Mouse (Mus musculus): ENCODE data around the gene Pld6.
A peak's percentile ranks its signal among the peaks of the same experiment; 100 is the strongest.

Pld6 gene

DNA sequence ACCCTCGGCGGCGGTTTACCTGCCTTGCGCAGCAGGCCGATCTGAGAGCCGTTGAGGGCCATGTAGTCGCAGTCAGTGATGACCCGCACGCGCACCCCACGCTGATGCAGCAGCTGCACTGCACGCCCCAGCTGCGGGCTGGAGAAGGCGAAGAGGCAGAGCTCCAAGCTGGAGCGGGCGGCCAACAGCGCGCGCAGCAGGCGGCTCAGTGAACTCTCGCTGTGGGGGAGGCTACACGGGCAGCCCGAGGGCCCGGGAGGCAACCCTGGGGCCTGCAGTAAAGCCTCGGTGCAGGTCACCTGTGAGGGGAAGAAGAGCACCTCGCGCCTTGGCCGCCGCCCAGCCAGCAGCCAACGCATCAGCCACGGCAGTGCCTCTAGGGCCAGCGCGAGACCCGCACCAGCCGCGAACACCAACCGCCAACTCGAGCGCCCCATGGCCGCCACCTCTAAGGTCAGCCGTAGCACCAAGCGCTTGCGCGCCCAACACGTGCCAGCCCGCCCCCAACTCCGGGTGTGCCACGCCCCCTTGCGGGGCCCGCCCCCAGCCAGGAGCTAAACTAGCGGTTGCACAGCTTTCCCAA is at the start of gene Pld6:
Gene Pld6, minus strand, starts transcription at position 447 of the 583 bp plus-strand sequence.
- peak; percentile 79 for DNase-seq (ENCODE audit: low read depth, low spot score)

DNA sequence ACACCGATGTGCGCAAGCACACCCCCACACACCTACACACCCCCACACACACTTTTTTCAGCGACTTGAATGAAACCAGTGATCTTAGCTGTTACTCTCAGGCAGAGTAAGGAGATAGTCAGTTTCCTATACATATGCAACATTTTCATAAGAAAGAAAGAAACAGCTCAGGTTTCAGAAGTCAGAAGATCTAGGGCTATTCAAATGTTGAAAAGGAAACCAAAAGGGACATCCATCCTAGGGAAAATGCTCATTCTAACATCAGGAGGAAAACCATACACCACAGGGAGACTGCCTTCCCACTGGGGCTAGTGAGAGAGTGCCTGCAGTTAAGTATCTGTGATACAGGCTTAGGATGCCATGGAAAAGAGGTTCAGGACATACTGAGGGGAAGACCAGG is 34.2 kb upstream of the Pld6 start:
- no peak for DNase-seq (ENCODE audit: low read depth, low spot score)

- DNase-seq (ENCODE audit: low read depth, low spot score), result no peak
Observed at GRCm38 (mm10) chr11:59817916-59818315, 30.5 kb upstream of the Pld6 start.

- DNase-seq (ENCODE audit: low read depth, low spot score), result no peak
Observed at GRCm38 (mm10) chr11:59815482-59816065, 28.1 kb upstream of the Pld6 start.

DNA sequence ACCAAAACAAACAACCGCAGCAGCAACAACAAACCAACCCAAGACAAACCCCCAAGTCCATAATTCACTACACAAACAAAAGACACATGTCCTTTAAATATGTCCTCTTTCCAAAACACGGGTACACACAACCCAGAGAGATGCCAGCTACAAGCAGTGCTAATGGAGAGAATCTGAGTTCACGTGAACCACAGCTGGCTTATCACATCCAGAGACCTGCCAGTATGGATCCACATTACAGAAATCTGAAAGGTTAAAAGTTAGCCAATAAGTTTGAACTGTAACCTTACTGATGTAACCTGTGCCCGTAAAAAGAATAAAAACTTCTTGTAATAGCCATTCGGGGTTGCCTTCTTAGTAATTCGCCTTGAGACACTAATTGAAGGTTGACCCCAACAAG is 27.5 kb upstream of the Pld6 start:
- DNase-seq (ENCODE audit: low read depth, low spot score), result no peak

- peak; percentile 53 for DNase-seq (ENCODE audit: low read depth, low spot score)
Observed at GRCm38 (mm10) chr11:59814311-59814710, 26.9 kb upstream of the Pld6 start.

DNA sequence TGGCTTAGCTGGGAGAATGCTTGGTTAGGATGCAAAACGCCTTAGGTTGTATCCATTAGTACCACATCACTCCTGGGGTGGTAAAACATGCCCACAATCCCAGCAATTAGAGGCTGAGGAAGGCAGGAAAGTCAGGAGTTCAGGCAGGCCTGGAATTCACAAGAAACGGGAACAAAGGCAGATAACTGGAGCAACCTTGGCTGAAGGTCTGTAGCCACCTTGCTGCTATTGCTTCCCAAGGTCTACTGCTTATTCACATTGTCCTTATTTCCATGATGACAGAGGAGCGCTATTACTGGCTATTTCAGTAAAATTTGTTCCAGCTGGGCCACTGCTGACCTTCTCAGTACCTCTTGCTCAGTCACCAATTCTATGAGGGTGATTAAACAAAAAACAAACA is 25.8 kb upstream of the Pld6 start:
- no peak for DNase-seq (ENCODE audit: low read depth, low spot score)

- DNase-seq (ENCODE audit: low read depth, low spot score), result no peak
Observed at GRCm38 (mm10) chr11:59811211-59811610, 23.8 kb upstream of the Pld6 start.

DNA sequence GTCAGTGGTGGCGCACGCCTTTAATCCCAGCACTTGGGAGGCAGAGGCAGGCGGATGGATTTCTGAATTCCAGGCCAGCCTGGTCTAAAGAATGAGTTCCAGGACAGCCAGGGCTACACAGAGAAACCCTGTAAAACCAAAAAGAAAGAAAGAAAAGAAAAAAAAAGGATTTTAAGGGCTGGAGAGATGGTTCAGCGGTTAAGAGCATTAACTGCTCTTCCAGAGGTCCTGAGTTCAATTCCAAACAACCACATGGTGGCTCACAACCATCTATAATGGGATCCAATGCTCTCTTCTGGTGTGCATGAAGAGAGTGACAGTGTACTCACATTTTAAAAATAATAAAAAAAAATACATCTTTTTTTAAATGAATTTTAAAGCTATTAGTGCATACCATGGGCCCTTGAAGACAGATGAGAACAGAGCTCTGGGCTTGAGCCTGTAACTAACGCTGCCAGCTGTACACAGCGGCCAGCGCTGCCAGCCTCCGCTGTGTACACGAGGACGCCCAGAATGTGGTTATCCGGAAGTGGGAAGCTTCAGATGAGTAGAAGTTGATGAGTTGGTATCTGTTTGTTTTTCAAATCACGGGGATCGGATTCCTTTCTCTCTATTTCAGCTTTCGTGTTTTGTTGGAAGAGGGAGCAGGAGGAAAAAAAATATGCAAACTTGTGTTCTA is 23.2 kb upstream of the Pld6 start:
- no peak for DNase-seq (ENCODE audit: low read depth, low spot score)

GRCm38 (mm10) chr11:59809670-59810474 is 22.4 kb upstream of the Pld6 start, which contains the start of gene Flcn:
TSS of gene Flcn (minus strand) at chr11:59810016.
- DNase-seq (ENCODE audit: low read depth, low spot score), result peak; percentile 80

DNA sequence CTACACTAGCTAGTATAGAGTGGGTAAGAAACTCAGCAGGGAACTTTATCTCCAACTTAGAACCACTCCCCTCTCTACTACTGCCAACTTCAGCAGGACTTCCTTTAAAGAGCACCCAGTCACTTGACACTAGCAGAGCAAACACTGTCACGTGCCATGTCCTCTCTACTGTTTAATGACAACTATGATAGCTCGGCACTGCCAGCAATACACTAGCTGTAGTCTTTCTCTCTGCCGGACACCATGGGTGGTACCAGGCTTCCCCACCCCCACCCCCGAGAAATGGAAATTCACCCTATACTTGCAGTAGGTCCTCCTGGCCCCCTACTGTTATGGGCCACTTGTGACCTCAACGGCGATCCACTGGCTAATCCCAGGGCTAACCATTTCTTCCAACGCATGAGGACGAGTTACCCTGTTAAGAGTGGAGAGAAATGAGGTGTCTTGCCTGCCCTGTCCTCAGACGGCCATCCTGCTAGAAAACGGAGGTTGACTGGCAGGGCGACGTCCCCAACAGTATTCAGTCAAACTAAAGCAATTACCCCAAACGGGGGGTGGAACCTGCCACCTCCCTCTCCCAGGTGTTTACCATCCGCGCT is 21.7 kb upstream of the Pld6 start:
- no peak for DNase-seq (ENCODE audit: low read depth, low spot score)

DNA sequence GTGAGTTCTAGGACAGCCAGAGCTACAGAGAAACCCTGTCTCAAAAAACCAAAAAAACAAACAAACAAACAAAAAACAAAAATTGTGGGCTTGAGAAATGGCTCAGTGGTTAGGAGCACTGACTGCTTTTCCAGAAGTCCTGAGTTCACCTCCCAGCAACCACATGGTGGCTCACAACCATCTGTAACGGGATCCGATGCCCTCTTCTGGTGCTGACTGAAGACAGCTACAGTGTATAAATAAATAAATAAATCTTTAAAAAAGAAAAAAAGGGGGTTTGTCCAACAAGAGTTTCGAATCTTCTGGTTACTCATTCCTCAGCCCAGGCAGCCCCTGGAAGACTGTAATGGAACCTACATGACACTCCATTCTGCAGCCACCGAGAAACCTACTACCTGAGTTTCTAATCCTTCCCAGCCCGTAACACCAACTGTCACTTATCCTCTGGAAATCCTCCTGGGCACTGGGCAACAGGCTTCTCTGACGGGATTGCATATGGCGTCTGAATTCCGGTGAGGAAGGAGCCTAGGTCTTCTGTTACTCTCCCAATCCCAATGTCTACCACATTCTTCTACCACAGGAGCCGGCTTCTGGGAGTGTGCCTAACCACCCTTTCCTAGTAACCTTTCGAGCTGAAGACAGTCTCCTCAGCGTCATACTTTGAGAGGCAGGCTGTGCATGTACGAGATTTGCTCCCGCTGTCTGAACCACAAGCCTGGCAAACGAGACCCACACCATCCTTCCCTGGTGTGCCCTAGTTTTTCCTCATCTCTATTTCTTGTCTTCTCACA is 20.9 kb upstream of the Pld6 start:
- DNase-seq (ENCODE audit: low read depth, low spot score), result no peak

DNA sequence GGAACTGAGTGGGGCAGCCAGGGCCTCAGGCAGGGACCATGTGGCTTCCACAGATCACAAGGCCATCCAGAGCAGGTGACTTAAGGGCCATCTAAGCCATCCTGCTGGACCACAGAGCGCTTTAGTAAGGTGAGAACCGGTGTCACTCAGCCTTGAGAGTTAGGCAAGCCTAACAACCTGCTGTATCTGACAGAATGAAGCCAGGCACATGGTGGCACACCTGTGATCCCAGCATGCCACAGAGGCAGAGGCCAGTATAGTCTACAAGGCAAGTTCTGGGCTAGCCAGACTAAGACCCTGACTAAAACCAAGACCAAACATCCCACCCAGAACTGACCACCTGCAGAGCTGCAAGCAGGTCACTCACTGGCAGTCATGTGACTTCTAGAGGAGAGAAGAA is 18.2 kb upstream of the Pld6 start:
- no peak for DNase-seq (ENCODE audit: low read depth, low spot score)

- DNase-seq (ENCODE audit: low read depth, low spot score), result no peak
Observed at GRCm38 (mm10) chr11:59805256-59805655, 17.8 kb upstream of the Pld6 start.

GRCm38 (mm10) chr11:59804409-59805110 is 17.1 kb upstream of the Pld6 start:
- DNase-seq (ENCODE audit: low read depth, low spot score), result no peak

GRCm38 (mm10) chr11:59803516-59803915 is 16.1 kb upstream of the Pld6 start:
- DNase-seq (ENCODE audit: low read depth, low spot score), result no peak

DNA sequence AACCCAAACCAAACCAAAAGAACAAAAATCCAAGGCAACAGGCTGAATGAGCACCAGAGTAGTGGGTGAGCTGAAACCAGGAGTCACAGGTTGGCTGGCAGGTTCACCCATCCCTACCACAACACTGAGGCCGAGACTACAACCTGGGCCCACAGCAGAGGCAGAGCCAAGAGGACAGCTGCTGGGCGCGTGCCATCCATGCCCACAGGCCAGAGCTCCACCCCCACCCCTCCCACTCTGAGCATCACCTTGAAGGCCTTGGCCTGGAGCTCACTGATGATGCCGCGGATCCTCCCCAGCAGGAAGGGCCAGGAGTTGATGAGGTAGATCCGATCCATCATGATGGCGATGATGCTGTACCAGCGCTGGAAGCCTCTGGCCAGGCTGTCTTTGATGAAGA is 14.4 kb upstream of the Pld6 start:
- no peak for DNase-seq (ENCODE audit: low read depth, low spot score)

DNA sequence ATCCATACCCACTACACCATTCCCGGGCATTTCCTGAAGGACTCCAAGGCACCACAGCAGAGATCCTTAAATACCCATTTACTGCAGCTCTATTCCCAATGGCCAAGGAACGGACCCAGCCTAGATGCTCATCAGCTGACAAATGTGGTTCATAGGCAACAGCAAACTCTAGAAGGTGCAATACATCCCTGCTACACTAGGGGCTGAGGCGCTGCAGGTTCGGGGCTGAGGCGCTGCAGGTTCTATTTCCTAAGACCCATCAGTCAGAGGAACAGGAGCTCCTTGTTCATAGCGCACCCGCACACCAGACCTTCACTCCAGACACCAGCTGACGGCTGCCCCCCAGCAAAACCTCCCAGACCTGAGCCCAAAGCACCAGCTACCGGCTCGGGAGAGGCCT is 13.0 kb upstream of the Pld6 start:
- DNase-seq (ENCODE audit: low read depth, low spot score), result no peak

DNA sequence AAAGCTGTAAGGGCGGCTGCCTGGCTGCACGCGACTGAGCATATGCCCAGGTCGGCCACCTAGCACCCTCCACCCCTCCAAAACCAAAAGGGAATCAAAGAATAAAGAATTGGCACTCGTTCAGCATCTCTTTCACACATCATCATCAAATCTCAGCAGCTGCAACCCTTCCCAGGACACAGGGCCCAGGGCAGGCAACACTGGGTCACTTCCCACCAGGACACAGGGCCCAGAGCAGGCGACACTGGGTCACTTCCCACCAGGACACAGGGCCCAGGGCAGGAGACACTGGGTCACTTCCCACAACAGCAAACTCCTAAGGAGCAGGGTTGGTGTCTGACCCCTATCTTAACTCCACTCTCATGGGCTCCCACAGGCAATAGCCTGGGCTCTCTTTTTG is 5.9 kb upstream of the Pld6 start:
- no peak for DNase-seq (ENCODE audit: low read depth, low spot score)

DNA sequence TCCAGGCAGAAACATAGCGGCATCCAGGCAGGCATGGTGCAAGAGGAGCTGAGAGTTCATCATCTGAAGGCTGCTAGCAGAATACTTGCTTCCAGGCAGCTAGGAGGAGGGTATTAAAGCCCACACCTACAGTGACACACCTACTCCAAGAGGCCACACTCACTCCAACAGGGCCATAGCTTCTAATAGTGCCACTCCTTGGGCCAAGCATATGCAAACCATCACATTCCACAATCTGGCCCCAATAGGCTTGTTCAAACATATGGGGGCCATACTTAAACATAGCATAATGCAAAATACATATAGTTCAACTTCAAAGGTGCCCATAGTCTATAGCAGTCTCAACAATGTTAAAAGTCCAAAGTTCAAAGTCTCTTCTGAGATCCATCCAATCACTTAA is 1.9 kb upstream of the Pld6 start:
- DNase-seq (ENCODE audit: low read depth, low spot score), result no peak
